Mouse (Mus musculus) lung, embryonic 15.5 days (tissue): ENCODE measurements at regions not wholly inside any gene's neighbourhood (a gene's known extent, or its start where the extent isn't known, plus 50 kb on each side); places are given as distances from the start of the nearest gene placed in this dataset.

ENCODE experiments used
- ATAC-seq: fragments of 200-750 bp; cut with Nextera tagmentation; 2 replicates; pipeline ENCODE4 v1.8.0; 2017; ENCODE audit warnings: moderate number of reproducible peaks, borderline replicate concordance; ENCODE audit not compliant: low FRiP score, low TSS enrichment; ENCODE audit errors: extremely low read depth
- H3K27ac ChIP-seq: fragments of 300-500 bp; sonication (generic); 2 replicates; pipeline ENCODE4 v1.5.1; 2015; ENCODE audit warnings: moderate library complexity, mild to moderate bottlenecking, inconsistent platforms
- H3K27me3 ChIP-seq: fragments of 300-500 bp; sonication (generic); 2 replicates; pipeline ENCODE4 v1.6.1; 2015; ENCODE audit warnings: inconsistent platforms
- H3K36me3 ChIP-seq: fragments of 300-500 bp; sonication (generic); 2 replicates; pipeline ENCODE4 v1.6.1; 2015; ENCODE audit warnings: inconsistent platforms
- H3K4me1 ChIP-seq: fragments of 300-500 bp; sonication (generic); 2 replicates; pipeline ENCODE4 v1.6.1; 2015; ENCODE audit warnings: inconsistent platforms
- H3K4me2 ChIP-seq: fragments of 300-500 bp; sonication (generic); 2 replicates; pipeline ENCODE4 v1.6.1; 2015; ENCODE audit warnings: inconsistent platforms, mild to moderate bottlenecking, moderate library complexity
- H3K4me3 ChIP-seq: fragments of 300-500 bp; sonication (generic); 2 replicates; pipeline ENCODE4 v1.5.1; 2015; ENCODE audit warnings: mild to moderate bottlenecking, inconsistent platforms
- H3K9ac ChIP-seq: fragments of 300-500 bp; sonication (generic); 2 replicates; pipeline ENCODE4 v1.6.1; 2015; ENCODE audit warnings: inconsistent platforms
- H3K9me3 ChIP-seq: fragments of 300-500 bp; sonication (generic); 2 replicates; pipeline ENCODE4 v1.6.1; 2016; ENCODE audit warnings: inconsistent platforms
- WGBS: fragments of 180-500 bp; shearing (Covaris S2); methylation state at CpG from one replicate; pipeline ENCODE4 v1.1.7; 2015; 5-methylcytosine and 5-hydroxymethylcytosine counted together

DNA sequence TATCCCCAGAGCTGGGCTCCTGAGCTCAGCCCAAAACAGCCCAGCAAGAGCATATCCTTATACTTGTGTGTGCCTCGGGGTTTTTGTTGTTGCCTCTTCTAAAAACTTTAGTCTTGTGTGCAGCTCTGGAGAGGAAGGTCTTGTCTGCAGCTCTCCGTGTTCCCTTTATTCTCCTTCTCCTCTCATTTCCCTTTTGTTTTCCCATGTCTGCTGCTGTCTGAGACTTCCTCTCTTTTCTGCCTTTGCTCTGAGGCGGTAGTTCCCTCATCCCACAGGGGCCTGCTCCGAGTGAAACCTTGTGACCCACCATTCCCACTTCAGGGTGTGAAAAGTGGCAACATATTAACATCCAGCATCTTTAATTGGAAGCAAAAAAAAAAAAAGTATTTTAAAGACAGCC lies 51.5 kb upstream of the Bach2 start:
- no peak overlapping the region for H3K4me3 ChIP-seq
- WGBS, result 68% methylated on average over 4 of the region's 4 CpGs
- no peak overlapping the region for H3K4me2 ChIP-seq
- no peak overlapping the region for H3K9ac ChIP-seq
- no peaks in the 10 kb centered on the region for H3K36me3 ChIP-seq
- H3K9me3 ChIP-seq, result no peaks in the 10 kb centered on the region
- H3K27me3 ChIP-seq, result no peaks in the 10 kb centered on the region
- 0 out of 2 replicates have a peak, but pooled peaks cover 6% of the 10 kb centered on the region for H3K4me1 ChIP-seq
- no peak for ATAC-seq
- no peak overlapping the region for H3K27ac ChIP-seq

DNA sequence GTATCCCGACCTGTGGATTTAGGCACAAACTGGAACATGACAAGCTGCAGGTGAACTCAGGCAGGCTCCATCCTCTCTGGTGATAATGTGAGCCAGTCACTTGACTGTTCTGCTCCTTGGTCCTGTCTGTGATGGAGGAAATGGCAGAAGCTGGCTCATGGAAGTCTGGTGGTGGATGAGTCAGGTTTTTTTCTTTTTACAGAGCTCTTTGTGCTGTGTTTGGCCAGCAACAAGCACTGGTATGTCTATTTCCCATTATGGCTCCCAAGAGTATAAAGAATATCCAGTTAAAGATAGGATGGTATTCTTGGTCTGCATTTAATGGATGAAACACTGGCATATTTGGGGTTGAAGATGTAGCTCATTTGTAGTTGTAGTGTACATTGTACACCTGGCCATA lies 50.5 kb upstream of the Bach2 start:
- no peaks in the 10 kb centered on the region for H3K36me3 ChIP-seq
- WGBS, result 91% methylated on average over 1 of the region's 1 CpGs

GRCm38 (mm10) chr4:32188752-32189415 lies 49.7 kb upstream of the Bach2 start:
- Histone ChIP-seq H3K36me3 (no peaks in the 10 kb centered on the region), H3K27ac (no peak overlapping the region), H3K4me3 (no peak overlapping the region), H3K9ac (no peak overlapping the region), H3K4me1 (0 out of 2 replicates have a peak, but pooled peaks cover 6% of the 10 kb centered on the region), H3K9me3 (no peaks in the 10 kb centered on the region), H3K4me2 (no peak overlapping the region), H3K27me3 (no peaks in the 10 kb centered on the region)
- WGBS, result 35% methylated on average over 8 of the region's 8 CpGs
- ATAC-seq, result peak; percentile 57; the same call in 1 of the 2 replicates

More for the DNA sequence above, 50.5 kb upstream of the Bach2 start:
- Histone ChIP-seq H3K27me3 (no peaks in the 10 kb centered on the region), H3K9me3 (no peaks in the 10 kb centered on the region), H3K9ac (no peak overlapping the region), H3K27ac (no peak overlapping the region), H3K4me3 (no peak overlapping the region), H3K4me2 (no peak overlapping the region), H3K4me1 (0 out of 2 replicates have a peak, but pooled peaks cover 6% of the 10 kb centered on the region)
- ATAC-seq, result no peak
